Mouse (Mus musculus) heart, embryonic 16.5 days (tissue): ENCODE results near the gene 6820408C15Rik. TPM values are rescaled to one million over a fixed set of nuclear protein-coding genes. Genes with fewer than 3 reads are reported as not detected.

Source experiments
- ATAC-seq: fragments of 200-750 bp; cut with Nextera tagmentation; replicated peaks from 2 replicates; pipeline ENCODE4 v1.8.0; 2017; ENCODE audit warnings: moderate number of reproducible peaks; ENCODE audit not compliant: insufficient read depth, low FRiP score; ENCODE audit errors: extremely low read depth
- H3K27ac ChIP-seq: fragments of 300-500 bp; sonication (generic); 2 replicates; pipeline ENCODE4 v1.5.1; 2014; ENCODE audit warnings: mild to moderate bottlenecking, low read length, control low read depth, moderate library complexity
- H3K27me3 ChIP-seq: fragments of 300-500 bp; sonication (generic); 2 replicates; pipeline ENCODE4 v1.6.1; 2014; ENCODE audit warnings: low read length, mixed read lengths; ENCODE audit not compliant: control insufficient read depth, insufficient read depth
- H3K36me3 ChIP-seq: fragments of 300-500 bp; sonication (generic); 2 replicates; pipeline ENCODE4 v1.6.1; 2014; ENCODE audit not compliant: control insufficient read depth, insufficient read depth
- H3K4me1 ChIP-seq: fragments of 300-500 bp; sonication (generic); 2 replicates; pipeline ENCODE4 v1.6.1; 2014; ENCODE audit warnings: low read length, mixed read lengths; ENCODE audit not compliant: control insufficient read depth, insufficient read depth
- H3K4me2 ChIP-seq: fragments of 300-500 bp; sonication (generic); 2 replicates; pipeline ENCODE4 v1.6.1; 2014; ENCODE audit warnings: low read depth, mild to moderate bottlenecking, control low read depth, low read length
- H3K4me3 ChIP-seq: fragments of 300-500 bp; sonication (generic); 2 replicates; pipeline ENCODE4 v1.5.1; 2014; ENCODE audit warnings: mild to moderate bottlenecking, control low read depth, low read length
- H3K9ac ChIP-seq: fragments of 300-500 bp; sonication (generic); 2 replicates; pipeline ENCODE4 v1.6.1; 2014; ENCODE audit warnings: low read length, control low read depth
- H3K9me3 ChIP-seq: fragments of 300-500 bp; sonication (generic); replicated peaks from 2 replicates; pipeline ENCODE4 v1.6.1; 2016; ENCODE audit warnings: low read length; ENCODE audit not compliant: control insufficient read depth
- WGBS: fragments of 180-500 bp; shearing (Covaris S2); extraction: QIAGEN DNeasy Blood & Tissue Kit; methylation state at CpG from one replicate; pipeline ENCODE4 v1.1.7; 2014; 5-methylcytosine and 5-hydroxymethylcytosine counted together
- polyA plus RNA-seq: library from polyadenylated mRNA; unstranded; fragments of >200 nt; fragmentation: Nextera tagmentation; extraction: Ambion mirVana; gene quantifications from 2 replicates; pipeline ENCODE4 v1.2.1, GENCODE M21; 2015

The 6820408C15Rik gene
- polyA plus RNA-seq, 1 experiment from 2014 or later: 3.5 TPM

DNA sequence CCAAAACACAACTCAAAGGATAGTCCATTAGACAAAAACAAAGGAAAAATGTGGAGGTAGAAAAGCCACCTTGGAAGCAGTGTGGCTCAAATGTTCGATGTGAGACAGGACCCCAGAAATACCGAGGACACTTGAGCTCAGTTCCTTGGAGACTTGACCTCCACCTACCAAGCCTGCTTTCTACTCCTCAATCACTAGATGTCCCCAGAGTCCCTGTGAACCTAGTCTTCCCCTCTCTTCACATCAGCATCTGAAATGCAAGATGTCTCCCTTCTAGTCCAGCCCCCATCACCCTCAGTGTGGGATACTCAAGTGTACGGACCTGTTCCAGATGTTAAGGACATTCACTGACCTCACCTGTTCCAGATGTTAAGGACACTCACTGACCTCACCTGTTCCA lies 22.6 kb upstream of the 6820408C15Rik start:
- Histone ChIP-seq H3K27ac (no peak overlapping the region), H3K9me3 (no peaks in the 10 kb centered on the region), H3K4me1 (peaks cover 23% of the 10 kb centered on the region), H3K36me3 (no peaks in the 10 kb centered on the region), H3K4me3 (no peak overlapping the region), H3K9ac (no peak overlapping the region), H3K4me2 (no peak overlapping the region), H3K27me3 (no peaks in the 10 kb centered on the region)
- 18% methylated on average over 3 of the region's 3 CpGs for WGBS
- no peak for ATAC-seq

DNA sequence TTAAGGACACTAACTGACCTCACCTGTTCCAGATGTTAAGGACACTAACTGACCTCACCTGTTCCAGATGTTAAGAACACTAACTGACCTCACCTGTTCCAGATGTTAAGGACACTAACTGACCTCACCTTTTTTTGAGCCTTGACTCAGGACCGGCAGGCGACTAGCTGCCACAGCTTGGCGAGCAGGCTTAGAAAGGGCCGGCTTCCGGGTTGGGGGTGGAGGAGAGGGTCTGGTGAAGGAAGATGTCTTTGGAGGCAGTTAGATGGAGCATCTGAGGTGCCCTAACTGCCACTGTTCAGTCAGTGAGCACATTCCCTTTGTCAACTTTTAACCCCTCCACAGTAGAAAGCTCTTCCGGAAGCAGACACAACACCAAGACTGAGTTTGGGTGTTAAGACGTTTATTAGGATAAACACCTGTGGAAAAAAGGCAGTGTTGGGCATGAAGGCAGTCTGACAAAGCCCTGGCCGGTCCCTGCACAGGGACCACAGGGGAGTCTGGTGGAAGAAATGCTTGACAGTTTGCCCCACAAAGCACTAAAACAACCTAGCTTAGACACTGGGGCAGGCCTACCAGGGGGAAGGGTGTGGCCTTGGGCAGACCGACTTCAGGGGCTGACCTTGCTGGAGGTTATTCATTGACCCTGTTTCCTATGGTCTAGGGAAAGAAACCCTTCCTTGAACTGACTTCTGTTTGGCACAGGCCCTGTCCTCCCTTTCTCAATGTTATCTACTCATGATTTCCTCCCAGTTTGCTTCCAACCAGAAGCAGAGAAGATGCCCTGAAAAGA lies 22.0 kb upstream of the 6820408C15Rik start:
- Histone ChIP-seq H3K4me2 (peak overlapping the region; percentile 94; the same call in 1 of the 2 replicates), H3K27ac (peak overlapping the region; percentile 74), H3K4me3 (no peak overlapping the region), H3K9me3 (no peaks in the 10 kb centered on the region), H3K36me3 (no peaks in the 10 kb centered on the region), H3K9ac (0 out of 2 replicates have a peak overlapping the region, but pooled peaks have one; percentile 8), H3K27me3 (no peaks in the 10 kb centered on the region), H3K4me1 (peaks cover 23% of the 10 kb centered on the region)
- 53% methylated on average over 9 of the region's 9 CpGs for WGBS
- ATAC-seq: no peak

DNA sequence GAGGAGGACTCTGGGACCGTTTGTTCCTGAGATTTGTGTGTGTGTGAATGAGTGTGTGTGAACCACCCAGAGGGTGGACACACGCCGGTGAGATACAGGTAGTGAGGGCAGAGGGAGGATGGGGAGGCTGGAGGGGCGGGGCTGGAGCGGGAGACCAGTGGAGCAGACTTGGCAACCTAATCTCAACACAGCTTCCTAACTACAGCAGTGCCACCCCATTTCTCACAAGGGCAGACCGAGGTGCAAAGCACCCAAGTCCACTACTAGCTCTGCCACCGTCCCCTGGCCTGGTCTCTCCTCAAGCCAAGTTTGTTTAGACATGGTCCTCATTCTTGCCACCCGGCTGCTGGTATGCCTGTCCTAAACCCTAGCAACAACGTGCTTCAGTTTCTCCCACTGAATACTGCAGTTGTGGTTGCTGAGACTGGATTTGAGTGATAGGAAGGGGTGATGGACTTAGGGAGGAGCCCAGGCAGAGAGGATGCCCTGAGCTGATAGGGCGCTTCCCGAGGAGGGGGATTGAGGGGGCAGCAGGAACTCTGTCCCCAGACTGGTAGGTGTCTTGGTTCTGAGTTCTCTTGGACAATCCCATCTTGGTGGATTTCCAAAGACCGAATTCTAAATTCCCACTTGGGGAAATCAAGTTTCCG lies 20.0 kb upstream of the 6820408C15Rik start:
- Histone ChIP-seq H3K4me2 (peak overlapping the region; percentile 94), H3K27ac (peak overlapping the region; percentile 98)
- 15% methylated on average over 13 of the region's 13 CpGs for WGBS

DNA sequence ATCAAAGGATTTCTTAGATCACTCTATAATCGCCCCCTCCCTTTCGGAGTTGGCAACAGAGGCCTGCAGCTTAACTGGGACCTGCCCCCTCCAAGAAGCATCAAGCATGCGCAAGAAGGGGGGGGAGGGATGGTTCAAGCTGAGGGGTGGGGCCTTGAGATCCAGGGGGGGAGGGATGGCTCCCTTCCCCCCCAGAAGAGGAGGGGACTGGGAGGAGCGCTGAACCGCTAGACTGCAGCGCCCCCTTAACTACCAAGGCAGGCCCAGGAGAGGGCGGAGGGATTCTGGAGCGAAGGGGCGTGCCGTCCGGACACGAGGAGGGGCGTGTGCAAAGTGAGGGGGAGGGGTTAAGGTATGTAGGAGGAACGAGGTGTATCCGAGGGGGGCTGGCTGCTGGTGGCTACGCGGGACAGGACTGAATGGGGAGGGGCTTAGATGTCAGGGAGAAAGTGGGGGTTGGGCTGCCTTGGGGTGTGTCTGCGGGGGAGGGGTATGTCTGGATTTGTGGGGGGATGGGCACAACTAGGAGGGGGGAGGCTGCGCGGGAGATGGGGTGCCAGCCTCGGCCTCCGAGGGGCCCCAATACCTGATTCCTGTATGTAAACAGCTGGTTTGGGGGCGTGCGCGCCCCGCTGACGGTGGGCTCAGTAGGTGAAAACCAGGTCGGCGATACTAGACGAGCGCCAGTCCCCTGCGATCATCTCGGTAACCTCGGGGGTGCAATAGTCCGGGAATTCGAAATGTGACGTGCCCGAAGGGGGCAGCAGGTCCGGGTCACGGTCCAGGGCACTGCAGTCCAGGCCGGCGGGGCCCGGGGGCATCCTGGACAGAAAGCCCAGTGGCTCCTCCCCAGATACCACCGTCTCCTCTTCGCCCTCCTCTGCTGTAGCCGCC lies 19.0 kb upstream of the 6820408C15Rik start:
- Histone ChIP-seq H3K9ac (peak overlapping the region; percentile 98), H3K4me1 (peaks cover 31% of the 10 kb centered on the region), H3K36me3 (no peaks in the 10 kb centered on the region), H3K9me3 (no peaks in the 10 kb centered on the region), H3K27me3 (no peaks in the 10 kb centered on the region), H3K27ac (peak overlapping the region; percentile 98), H3K4me2 (peak overlapping the region; percentile 94), H3K4me3 (peak overlapping the region; percentile 91)
- peak; percentile 53 for ATAC-seq
- under 1% methylated on average over 45 of the region's 46 CpGs for WGBS

More for the DNA sequence above, 20.0 kb upstream of the 6820408C15Rik start:
- Histone ChIP-seq H3K4me3 (peak overlapping the region; percentile 91), H3K4me1 (peaks cover 31% of the 10 kb centered on the region), H3K27me3 (no peaks in the 10 kb centered on the region), H3K9ac (peak overlapping the region; percentile 98), H3K9me3 (no peaks in the 10 kb centered on the region), H3K36me3 (no peaks in the 10 kb centered on the region)
- no peak for ATAC-seq

DNA sequence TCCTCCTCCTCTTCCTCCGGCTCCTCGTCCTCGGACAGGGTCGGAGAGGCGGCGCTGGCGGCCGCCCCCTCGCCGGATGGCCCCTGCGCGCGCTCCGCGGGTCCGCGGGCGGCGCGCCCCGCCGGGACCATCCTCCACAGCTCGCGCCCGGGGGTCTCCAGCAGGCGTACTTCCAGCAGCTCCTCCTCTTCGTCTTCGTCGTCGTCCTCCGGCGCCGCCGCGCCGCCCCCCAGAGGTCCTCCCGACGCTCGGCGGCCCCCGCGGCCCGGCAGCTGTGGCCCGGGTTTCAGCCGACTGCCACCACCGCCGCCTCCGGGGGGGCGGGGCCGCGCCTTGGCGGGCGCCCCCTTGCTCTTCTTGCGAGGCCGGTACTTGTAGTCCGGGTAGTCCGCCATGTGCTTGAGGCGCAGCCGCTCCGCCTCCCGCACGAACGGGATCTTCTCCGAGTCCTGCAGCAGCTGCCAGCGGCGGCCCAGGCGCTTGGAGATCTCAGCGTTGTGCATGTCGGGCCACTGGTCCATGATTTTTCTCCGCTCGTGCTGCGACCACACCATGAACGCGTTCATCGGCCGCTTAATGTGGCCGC lies 18.3 kb upstream of the 6820408C15Rik start:
- H3K27ac ChIP-seq: peak overlapping the region; percentile 98
- H3K27me3 ChIP-seq: no peaks in the 10 kb centered on the region
- peak overlapping the region; percentile 94 for H3K4me2 ChIP-seq
- 0 out of 2 replicates have a peak, but pooled peaks have one; percentile 7 for ATAC-seq
- 0% methylated on average over 64 of the region's 77 CpGs for WGBS
- H3K36me3 ChIP-seq: no peaks in the 10 kb centered on the region
- H3K9me3 ChIP-seq: no peaks in the 10 kb centered on the region
- H3K9ac ChIP-seq: peak overlapping the region; percentile 98
- peaks cover 31% of the 10 kb centered on the region for H3K4me1 ChIP-seq
- peak overlapping the region; percentile 91 for H3K4me3 ChIP-seq

DNA sequence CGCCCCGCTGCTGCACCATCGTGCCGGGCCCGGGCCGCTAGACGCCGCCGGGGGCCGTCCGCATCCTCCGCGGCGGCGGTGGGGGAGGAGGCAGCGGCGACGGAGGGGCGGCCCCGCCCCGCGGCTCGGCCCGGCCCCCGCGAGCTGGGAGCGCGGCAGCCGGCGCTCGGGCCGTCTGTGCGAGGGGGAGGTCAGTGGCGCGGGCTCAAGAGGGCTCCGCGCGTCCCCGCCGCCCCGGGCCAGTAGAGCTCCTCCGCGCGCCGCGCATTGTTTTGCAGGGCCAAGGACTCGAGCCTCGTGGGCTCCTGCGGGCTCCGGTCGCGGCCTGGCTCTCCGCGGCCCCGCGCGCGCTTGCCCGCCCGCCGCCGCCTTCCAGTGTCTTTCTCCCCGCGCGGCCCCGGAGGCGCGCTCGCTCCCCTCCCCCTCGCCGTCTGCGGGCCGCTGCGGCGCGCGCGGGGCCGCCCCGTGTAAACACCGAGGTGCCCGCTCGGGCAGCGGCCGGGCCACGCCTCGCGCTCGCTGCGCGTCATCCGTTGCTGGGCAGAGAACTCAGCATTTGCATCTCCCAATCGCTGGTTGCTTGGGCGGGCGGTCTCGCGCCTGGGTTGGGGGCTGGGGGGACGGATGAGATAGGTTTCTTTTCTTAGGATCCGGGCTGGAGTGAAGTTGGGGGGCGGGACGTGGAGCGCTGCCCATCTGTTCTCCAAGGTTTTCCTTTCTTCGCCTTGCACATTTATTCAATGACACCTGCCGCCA lies 17.5 kb upstream of the 6820408C15Rik start, which contains the start of gene Sox12:
TSS of gene Sox12 (minus strand) at position 384 of the 756 bp plus-strand sequence.
- Histone ChIP-seq H3K36me3 (no peaks in the 10 kb centered on the region), H3K27ac (peak within 1 kb of the TSS; percentile 98), H3K4me2 (peak within 1 kb of the TSS; percentile 94), H3K4me1 (peaks cover 31% of the 10 kb centered on the region), H3K4me3 (peak within 1 kb of the TSS; percentile 91), H3K27me3 (no peaks in the 10 kb centered on the region), H3K9me3 (no peaks in the 10 kb centered on the region), H3K9ac (peak within 1 kb of the TSS; percentile 98)
- ATAC-seq: peak; percentile 62
- under 1% methylated on average over 68 of the region's 104 CpGs for WGBS

DNA sequence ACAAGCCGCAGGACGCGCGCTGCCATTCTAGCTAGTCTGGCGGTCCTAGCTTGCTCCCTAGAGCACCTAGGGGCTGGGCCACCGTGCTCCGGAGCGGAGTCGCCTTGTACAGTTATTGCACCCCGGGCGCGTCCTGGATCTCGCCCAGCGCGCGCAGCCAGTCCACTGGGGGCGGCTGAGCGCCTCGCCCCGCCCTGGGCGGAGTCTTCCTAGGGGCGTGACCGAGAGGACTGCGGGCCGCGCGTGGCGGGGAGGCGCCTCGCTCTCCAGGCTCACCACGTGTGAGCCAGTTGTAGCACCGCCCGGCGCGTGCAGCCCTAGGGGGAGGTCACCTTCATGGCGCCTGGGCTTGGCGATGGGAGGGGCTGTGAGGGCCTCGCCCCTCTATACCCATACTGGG lies 16.7 kb upstream of the 6820408C15Rik start:
- Histone ChIP-seq H3K9ac (peak overlapping the region; percentile 98), H3K4me3 (peak overlapping the region; percentile 91), H3K27me3 (no peaks in the 10 kb centered on the region), H3K36me3 (no peaks in the 10 kb centered on the region), H3K27ac (peak overlapping the region; percentile 98), H3K9me3 (no peaks in the 10 kb centered on the region), H3K4me2 (peak overlapping the region; percentile 94), H3K4me1 (peaks cover 27% of the 10 kb centered on the region)
- under 1% methylated on average over 38 of the region's 38 CpGs for WGBS
- peak; percentile 78 for ATAC-seq

DNA sequence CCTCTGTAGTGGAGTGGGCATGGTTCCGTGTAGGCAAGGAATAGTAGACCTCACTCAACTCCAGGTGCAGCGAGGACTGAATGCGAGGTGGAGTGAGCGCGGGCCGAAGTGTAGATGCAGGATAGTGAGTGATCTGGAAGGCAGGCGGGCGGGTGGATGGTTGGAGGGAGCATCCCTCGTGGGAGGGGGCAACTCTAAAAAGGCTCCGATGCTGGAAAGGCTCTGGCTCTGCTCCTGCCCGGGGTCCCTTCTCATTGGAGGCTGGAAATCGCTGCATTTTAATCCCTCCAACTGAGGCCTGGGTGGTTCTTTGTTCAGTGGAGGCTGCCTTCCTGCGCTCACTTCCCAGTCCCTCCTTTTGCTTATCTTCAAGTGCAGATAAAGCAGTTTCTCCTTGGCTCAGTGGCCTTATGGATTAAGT lies 16.3 kb upstream of the 6820408C15Rik start:
- ATAC-seq: no peak; the same call in 1 of the 2 replicates
- H3K27me3 ChIP-seq: no peaks in the 10 kb centered on the region
- H3K4me3 ChIP-seq: peak overlapping the region; percentile 91
- peak overlapping the region; percentile 98 for H3K27ac ChIP-seq
- H3K9me3 ChIP-seq: no peaks in the 10 kb centered on the region
- peak overlapping the region; percentile 94 for H3K4me2 ChIP-seq
- 2% methylated on average over 13 of the region's 13 CpGs for WGBS
- H3K4me1 ChIP-seq: peaks cover 23% of the 10 kb centered on the region
- H3K9ac ChIP-seq: peak overlapping the region; percentile 74
- H3K36me3 ChIP-seq: no peaks in the 10 kb centered on the region
